Mouse (Mus musculus): ENCODE data around the gene Gm9573. TPM values are rescaled to one million over a fixed set of nuclear protein-coding genes. Genes with fewer than 3 reads are reported as not detected.

Gm9573 gene
- not detected for polyA plus RNA-seq (2014; fragmentation: Illumina TruSeq; extraction: RNeasy Lipid Tissue Mini Kit (QIAGEN cat#74804); ENCODE audit: low read depth, low replicate concordance)

DNA sequence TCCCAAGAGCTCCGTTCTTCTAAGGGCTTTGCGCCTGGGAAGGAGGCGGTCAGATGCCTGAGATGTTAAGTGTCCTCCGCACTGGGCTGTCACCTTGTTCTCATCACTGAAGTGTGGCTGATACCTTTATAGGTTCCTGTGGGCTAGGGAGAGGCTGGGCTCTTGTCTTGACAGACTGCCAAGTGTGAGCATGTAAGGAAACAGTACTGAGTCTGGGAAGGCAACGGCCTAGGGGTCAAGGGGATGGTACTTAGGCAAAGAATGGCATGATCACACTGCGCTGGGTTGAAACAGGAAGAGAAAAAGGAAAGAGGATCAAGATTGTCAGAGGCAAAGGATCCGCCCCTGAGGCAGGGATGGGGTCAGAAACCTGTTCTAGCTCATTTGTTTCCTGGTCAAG, at the start of gene Gm9573:
Gm9573 (minus strand) TSS at position 101 of the 400 bp plus-strand sequence.

DNA sequence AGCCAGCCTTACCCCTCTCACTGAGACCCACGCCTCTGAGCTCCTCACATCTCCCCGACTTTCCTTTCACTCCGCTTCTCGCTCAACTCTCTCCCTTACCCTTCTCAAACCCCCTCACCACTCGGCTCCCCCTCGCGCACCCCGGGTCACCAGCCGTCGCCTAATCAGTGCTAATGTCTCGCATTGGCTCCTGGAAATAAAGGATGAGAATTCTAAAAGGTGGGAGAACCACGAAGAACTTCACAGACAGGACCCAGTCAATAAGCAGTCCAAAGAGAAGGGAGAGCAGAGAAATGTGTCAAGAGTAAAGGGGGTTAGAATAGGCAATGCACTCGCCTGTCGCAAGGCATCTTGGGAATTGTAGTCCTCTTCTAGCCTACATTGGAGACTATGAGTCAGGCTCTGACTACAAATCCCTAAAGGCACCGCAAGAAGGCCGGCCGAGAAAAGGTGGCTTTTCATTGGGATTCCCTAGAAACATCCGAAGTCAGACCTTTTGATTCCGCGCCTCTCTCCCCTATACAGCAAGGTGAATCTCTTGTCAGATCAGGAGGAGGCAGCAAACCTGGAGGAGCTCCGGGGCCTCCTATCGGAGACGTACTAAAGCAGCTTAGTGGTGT, 47.1 kb upstream of the Gm9573 start, which contains the start of gene Gtf2h4:
Gtf2h4 (minus strand) TSS at position 324 of the 620 bp plus-strand sequence.

DNA sequence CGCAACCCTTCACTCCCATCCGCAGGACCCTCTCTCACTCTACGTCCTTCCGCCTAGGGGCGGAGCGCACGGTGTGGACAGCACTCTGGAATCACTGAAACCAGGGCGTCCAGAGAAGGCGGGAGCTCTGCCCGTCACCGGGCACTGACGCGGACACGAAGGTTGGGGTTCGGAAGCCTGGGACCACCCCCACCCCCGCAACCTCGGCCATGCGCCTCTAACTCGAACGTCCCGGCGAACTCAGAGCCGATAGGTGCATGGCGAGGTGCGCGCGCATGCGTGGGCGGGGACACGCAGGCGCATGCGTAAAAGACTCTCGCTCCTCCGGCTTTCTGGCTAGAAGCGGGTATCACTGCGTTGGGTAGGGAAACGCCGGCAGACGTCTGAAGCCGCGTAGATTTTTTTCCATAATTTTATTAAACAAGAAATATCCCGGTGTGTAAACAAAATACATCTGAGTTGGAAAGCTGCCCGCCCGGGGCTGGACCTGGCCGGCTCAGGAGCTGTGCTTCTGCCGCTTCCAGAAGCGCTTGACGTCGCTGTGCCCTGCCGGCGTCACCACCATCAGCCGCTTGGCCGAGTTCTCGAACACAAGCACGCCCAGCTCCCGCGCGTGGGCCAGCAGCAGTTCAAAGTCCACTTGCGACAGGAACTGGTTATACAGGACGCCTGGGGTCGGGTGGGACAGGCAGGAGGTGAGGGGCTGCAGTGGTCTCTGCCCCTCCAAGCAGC, 41.1 kb upstream of the Gm9573 start, which contains the start of gene Vars2:
Vars2 (minus strand) TSS at position 259 of the 732 bp plus-strand sequence.

DNA sequence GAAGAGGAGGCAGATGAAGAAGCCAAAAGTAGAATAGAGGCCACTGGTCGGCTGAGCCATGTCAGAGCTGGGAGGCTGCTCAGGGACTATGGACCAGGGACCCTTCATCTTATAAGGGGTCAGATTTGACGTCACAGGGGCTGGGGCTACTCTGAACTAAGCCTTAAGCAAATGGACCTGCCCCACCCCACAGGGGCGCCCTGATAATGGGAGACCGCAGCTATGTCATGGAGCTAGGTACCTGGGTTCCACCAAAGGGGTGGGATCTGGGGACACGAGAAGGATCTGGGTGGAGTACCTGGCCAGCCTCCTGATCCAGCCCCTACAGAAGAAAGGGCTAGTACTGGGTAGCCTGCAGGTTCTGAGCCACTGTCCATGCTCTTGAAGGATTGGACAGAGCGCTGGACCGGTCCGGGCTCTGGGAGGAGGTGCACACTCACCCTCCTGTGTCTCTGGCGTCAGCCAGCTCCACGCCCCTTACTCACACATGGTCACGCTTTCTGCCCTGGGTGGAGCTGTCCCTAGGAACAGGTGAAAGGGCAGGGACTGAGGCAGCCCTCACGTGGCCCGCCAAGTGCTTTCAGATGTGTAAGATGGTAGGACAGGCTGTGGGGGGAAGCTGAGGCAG, 17.3 kb upstream of the Gm9573 start, which contains the start of gene Mucl3:
Mucl3 (minus strand) TSS at position 87 of the 628 bp plus-strand sequence.

DNA sequence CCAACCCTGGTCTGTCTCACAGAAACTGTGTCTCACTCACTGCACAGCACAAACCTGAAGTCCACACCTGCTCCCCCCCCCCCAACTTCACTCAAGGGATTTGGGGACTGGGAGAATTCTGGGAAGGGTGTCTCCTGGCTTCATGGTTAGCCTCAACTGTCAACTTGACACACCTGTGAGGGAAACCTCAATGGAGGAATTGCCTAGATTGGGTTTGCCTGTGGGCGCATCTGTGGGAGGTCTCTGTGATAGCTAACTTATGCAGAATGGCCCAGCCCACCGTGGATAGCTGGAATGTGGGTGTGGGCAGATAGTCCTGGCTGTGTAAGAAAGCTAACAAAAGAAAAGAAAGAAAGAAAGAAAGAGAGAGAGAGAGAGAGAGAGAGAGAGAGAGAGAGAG, 25.2 kb downstream of the Gm9573 start, which contains the start of gene Sfta2:
Sfta2 (plus strand) TSS at position 301 of the 400 bp plus-strand sequence.

Other genes starting within 250 kb of the Gm9573 start
- gene H2-Q4, start 247.0 kb downstream of the Gm9573 start, polyA plus RNA-seq (2014; fragmentation: Illumina TruSeq; extraction: RNeasy Lipid Tissue Mini Kit (QIAGEN cat#74804); ENCODE audit: low read depth, low replicate concordance): 22.6 TPM
- 10.0 TPM for gene H2-Q6, start 201.8 kb downstream of the Gm9573 start, polyA plus RNA-seq (2014; fragmentation: Illumina TruSeq; extraction: RNeasy Lipid Tissue Mini Kit (QIAGEN cat#74804); ENCODE audit: low read depth, low replicate concordance)
- gene H2-Q7, start 187.5 kb downstream of the Gm9573 start, polyA plus RNA-seq (2014; fragmentation: Illumina TruSeq; extraction: RNeasy Lipid Tissue Mini Kit (QIAGEN cat#74804); ENCODE audit: low read depth, low replicate concordance): 6.8 TPM
- 511 TPM for gene H2-Q10, start 156.5 kb downstream of the Gm9573 start, polyA plus RNA-seq (2014; fragmentation: Illumina TruSeq; extraction: RNeasy Lipid Tissue Mini Kit (QIAGEN cat#74804); ENCODE audit: low read depth, low replicate concordance)
- gene Pou5f1, start 120.6 kb downstream of the Gm9573 start, polyA plus RNA-seq (2014; fragmentation: Illumina TruSeq; extraction: RNeasy Lipid Tissue Mini Kit (QIAGEN cat#74804); ENCODE audit: low read depth, low replicate concordance): not detected
- gene Tcf19, start 109.8 kb downstream of the Gm9573 start, polyA plus RNA-seq (2014; fragmentation: Illumina TruSeq; extraction: RNeasy Lipid Tissue Mini Kit (QIAGEN cat#74804); ENCODE audit: low read depth, low replicate concordance): 0.34 TPM
- gene Cchcr1, start 109.5 kb downstream of the Gm9573 start, polyA plus RNA-seq (2014; fragmentation: Illumina TruSeq; extraction: RNeasy Lipid Tissue Mini Kit (QIAGEN cat#74804); ENCODE audit: low read depth, low replicate concordance): 0.61 TPM
- not detected for gene Psors1c2, start 93.4 kb downstream of the Gm9573 start, polyA plus RNA-seq (2014; fragmentation: Illumina TruSeq; extraction: RNeasy Lipid Tissue Mini Kit (QIAGEN cat#74804); ENCODE audit: low read depth, low replicate concordance)
- gene Cdsn, start 74.5 kb downstream of the Gm9573 start, polyA plus RNA-seq (2014; fragmentation: Illumina TruSeq; extraction: RNeasy Lipid Tissue Mini Kit (QIAGEN cat#74804); ENCODE audit: low read depth, low replicate concordance): not detected
- gene 2300002M23Rik, start 59.2 kb downstream of the Gm9573 start, polyA plus RNA-seq (2014; fragmentation: Illumina TruSeq; extraction: RNeasy Lipid Tissue Mini Kit (QIAGEN cat#74804); ENCODE audit: low read depth, low replicate concordance): not detected
- gene Sfta2, start 25.1 kb downstream of the Gm9573 start, polyA plus RNA-seq (2014; fragmentation: Illumina TruSeq; extraction: RNeasy Lipid Tissue Mini Kit (QIAGEN cat#74804); ENCODE audit: low read depth, low replicate concordance): not detected
- gene Mucl3, start 17.1 kb upstream of the Gm9573 start, polyA plus RNA-seq (2014; fragmentation: Illumina TruSeq; extraction: RNeasy Lipid Tissue Mini Kit (QIAGEN cat#74804); ENCODE audit: low read depth, low replicate concordance): not detected
- 0.85 TPM for gene Vars2, start 41.0 kb upstream of the Gm9573 start, polyA plus RNA-seq (2014; fragmentation: Illumina TruSeq; extraction: RNeasy Lipid Tissue Mini Kit (QIAGEN cat#74804); ENCODE audit: low read depth, low replicate concordance)
- gene Gtf2h4, start 47.1 kb upstream of the Gm9573 start, polyA plus RNA-seq (2014; fragmentation: Illumina TruSeq; extraction: RNeasy Lipid Tissue Mini Kit (QIAGEN cat#74804); ENCODE audit: low read depth, low replicate concordance): 2.5 TPM
- 0.13 TPM for gene Ddr1, start 78.0 kb upstream of the Gm9573 start, polyA plus RNA-seq (2014; fragmentation: Illumina TruSeq; extraction: RNeasy Lipid Tissue Mini Kit (QIAGEN cat#74804); ENCODE audit: low read depth, low replicate concordance)
- 0.85 TPM for gene Ier3, start 195.0 kb upstream of the Gm9573 start, polyA plus RNA-seq (2014; fragmentation: Illumina TruSeq; extraction: RNeasy Lipid Tissue Mini Kit (QIAGEN cat#74804); ENCODE audit: low read depth, low replicate concordance)
- gene Flot1, start 196.6 kb upstream of the Gm9573 start, polyA plus RNA-seq (2014; fragmentation: Illumina TruSeq; extraction: RNeasy Lipid Tissue Mini Kit (QIAGEN cat#74804); ENCODE audit: low read depth, low replicate concordance): 3.9 TPM
- gene Tubb5, start 211.7 kb upstream of the Gm9573 start, polyA plus RNA-seq (2014; fragmentation: Illumina TruSeq; extraction: RNeasy Lipid Tissue Mini Kit (QIAGEN cat#74804); ENCODE audit: low read depth, low replicate concordance): 13.4 TPM
- 4.7 TPM for gene Mdc1, start 214.9 kb upstream of the Gm9573 start, polyA plus RNA-seq (2014; fragmentation: Illumina TruSeq; extraction: RNeasy Lipid Tissue Mini Kit (QIAGEN cat#74804); ENCODE audit: low read depth, low replicate concordance)
- gene Nrm, start 234.7 kb upstream of the Gm9573 start, polyA plus RNA-seq (2014; fragmentation: Illumina TruSeq; extraction: RNeasy Lipid Tissue Mini Kit (QIAGEN cat#74804); ENCODE audit: low read depth, low replicate concordance): 0.34 TPM
- 1.1 TPM for gene Ppp1r18, start 239.0 kb upstream of the Gm9573 start, polyA plus RNA-seq (2014; fragmentation: Illumina TruSeq; extraction: RNeasy Lipid Tissue Mini Kit (QIAGEN cat#74804); ENCODE audit: low read depth, low replicate concordance)